Mouse (Mus musculus): Measurements from ENCODE around the gene Epc2. TPM values are rescaled to one million over a fixed set of nuclear protein-coding genes. Genes with fewer than 3 reads are reported as not detected.

Epc2 gene
- 1.6 and 1.9 TPM in 2 replicates for polyA plus RNA-seq (2015; fragmentation: Nextera tagmentation; extraction: Ambion mirVana)

DNA sequence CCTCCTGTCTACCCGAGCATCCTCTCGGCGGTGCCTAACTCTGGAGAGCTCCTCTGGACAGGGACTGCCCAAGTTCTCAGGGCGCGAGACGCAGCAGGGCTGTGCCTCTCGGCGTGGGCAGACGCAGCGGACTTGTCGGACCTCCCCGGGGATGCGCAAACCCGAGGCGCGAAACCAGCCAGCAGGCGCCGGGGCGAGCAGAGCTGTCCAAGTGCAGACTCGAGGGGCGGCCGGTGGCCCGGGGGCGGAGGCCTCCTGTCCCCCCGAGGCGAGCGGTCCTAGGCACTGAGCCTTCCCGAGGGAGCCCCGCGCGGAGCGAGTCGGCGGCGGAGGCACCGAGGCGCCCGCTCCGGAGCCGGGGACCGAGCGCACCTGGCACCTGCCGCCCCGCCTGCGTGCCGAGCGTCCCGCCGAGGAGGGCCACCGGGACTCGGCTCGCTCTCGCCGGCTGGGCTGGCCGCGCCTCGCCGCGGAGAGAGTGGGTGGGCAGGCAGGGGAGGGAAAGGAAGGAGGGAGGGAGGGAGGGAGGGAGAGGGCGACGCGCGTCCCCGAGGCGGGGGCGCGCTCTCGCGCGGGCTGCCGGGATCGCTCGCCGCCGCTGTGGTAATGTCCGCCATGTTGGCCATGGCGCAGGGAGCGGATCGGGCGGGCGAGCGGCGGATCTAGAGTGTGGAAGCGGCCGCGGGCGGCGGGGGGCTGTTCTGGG is at the start of gene Epc2:
Epc2 (plus strand) TSS at position 556 of the 706 bp plus-strand sequence.
- Histone ChIP-seq H3K27ac (ENCODE audit: low read depth) (peak within 1 kb of the TSS; percentile 99), H3K9ac (replicated peaks) (peak within 1 kb of the TSS; percentile 94), H3K4me3 (ENCODE audit: low read depth, low read length) (peak within 1 kb of the TSS; percentile 88), H3K4me1 (ENCODE audit: insufficient read depth) (peaks cover 7% of the 10 kb centered on the region; the same call in 1 of the 2 replicates), H3K9me3 (ENCODE audit: low read length) (no peaks in the 10 kb centered on the region), H3K27me3 (ENCODE audit: insufficient read depth, low read length) (no peaks in the 10 kb centered on the region), H3K36me3 (replicated peaks; ENCODE audit: insufficient read depth, low read length) (no peaks in the 10 kb centered on the region), H3K4me2 (ENCODE audit: low read depth, low read length) (peak within 1 kb of the TSS; percentile 90)
- peak; percentile 92 for DNase-seq
- WGBS (ENCODE audit: insufficient replicate concordance), result under 1% methylated on average over 57 of the region's 88 CpGs
- no peak for TF ChIP-seq CTCF (IDR thresholded peaks at IDR 0.05; ENCODE audit: low read depth)
- TF ChIP-seq EP300 (IDR thresholded peaks at IDR 0.05; ENCODE audit: low read depth), result no peak
- ATAC-seq, result peak; percentile 83

DNA sequence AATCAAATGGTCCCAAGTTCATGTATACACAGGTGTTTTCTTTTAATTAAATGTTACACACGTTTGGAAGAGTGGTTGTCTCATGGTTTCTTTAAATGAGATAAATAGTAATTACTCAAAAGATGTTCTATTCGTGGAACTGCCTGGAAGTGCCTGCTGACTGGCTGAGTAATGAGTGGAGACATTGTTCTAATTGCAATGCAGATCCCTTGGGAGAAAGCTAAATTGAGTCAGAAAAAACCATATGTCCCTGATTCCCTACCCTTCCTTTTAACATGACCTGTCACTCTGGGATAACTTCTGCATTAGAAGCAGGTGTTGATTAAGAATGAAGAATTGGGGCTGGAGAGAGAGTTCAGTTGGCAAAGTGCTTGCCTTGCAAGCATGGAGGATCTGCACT is 45.3 kb upstream of the Epc2 start:
- no peak overlapping the region for H3K4me3 ChIP-seq (ENCODE audit: low read depth, low read length)
- ATAC-seq (no peak), DNase-seq (no peak)
- H3K27me3 ChIP-seq (ENCODE audit: insufficient read depth, low read length), result no peaks in the 10 kb centered on the region
- TF ChIP-seq CTCF (IDR thresholded peaks at IDR 0.05; ENCODE audit: low read depth), result no peak
- no peak for TF ChIP-seq EP300 (IDR thresholded peaks at IDR 0.05; ENCODE audit: low read depth)
- H3K9me3 ChIP-seq (ENCODE audit: low read length), result no peaks in the 10 kb centered on the region
- no peaks in the 10 kb centered on the region for H3K4me1 ChIP-seq (ENCODE audit: insufficient read depth)
- H3K4me2 ChIP-seq (ENCODE audit: low read depth, low read length), result no peak overlapping the region
- H3K9ac ChIP-seq (replicated peaks), result no peak overlapping the region
- no peak overlapping the region for H3K27ac ChIP-seq (ENCODE audit: low read depth)
- 65% methylated on average over 2 of the region's 2 CpGs for WGBS (ENCODE audit: insufficient replicate concordance)
- H3K36me3 ChIP-seq (replicated peaks; ENCODE audit: insufficient read depth, low read length), result no peaks in the 10 kb centered on the region

DNA sequence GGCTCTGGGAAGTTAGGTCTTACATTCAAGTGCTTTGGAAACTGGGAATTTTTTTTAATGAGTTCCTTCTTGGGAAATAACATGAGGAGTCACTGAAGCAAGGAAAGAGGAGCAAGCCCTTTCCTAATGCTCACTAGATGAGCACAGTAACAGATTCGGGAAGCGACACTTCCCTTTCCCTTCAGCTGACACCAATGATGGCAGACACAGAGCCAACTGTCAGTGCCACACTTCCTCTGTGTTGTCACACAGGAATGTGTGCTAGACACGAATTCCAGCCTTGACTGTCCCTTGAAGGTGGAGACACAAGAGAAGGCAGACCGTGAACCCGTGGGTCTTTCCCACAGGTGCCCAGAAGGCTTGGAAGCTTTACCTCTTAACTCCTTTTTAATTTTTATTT is 39.6 kb upstream of the Epc2 start:
- H3K36me3 ChIP-seq (replicated peaks; ENCODE audit: insufficient read depth, low read length), result no peaks in the 10 kb centered on the region
- H3K27me3 ChIP-seq (ENCODE audit: insufficient read depth, low read length), result no peaks in the 10 kb centered on the region
- no peaks in the 10 kb centered on the region for H3K4me1 ChIP-seq (ENCODE audit: insufficient read depth)
- ATAC-seq, result no peak
- no peak for TF ChIP-seq EP300 (IDR thresholded peaks at IDR 0.05; ENCODE audit: low read depth)
- no peak for TF ChIP-seq CTCF (IDR thresholded peaks at IDR 0.05; ENCODE audit: low read depth)
- H3K4me3 ChIP-seq (ENCODE audit: low read depth, low read length), result no peak overlapping the region
- DNase-seq, result peak; percentile 14
- H3K4me2 ChIP-seq (ENCODE audit: low read depth, low read length), result no peak overlapping the region
- H3K27ac ChIP-seq (ENCODE audit: low read depth), result no peak overlapping the region
- 50% methylated on average over 5 of the region's 5 CpGs for WGBS (ENCODE audit: insufficient replicate concordance)
- H3K9me3 ChIP-seq (ENCODE audit: low read length), result no peaks in the 10 kb centered on the region
- H3K9ac ChIP-seq (replicated peaks), result no peak overlapping the region

DNA sequence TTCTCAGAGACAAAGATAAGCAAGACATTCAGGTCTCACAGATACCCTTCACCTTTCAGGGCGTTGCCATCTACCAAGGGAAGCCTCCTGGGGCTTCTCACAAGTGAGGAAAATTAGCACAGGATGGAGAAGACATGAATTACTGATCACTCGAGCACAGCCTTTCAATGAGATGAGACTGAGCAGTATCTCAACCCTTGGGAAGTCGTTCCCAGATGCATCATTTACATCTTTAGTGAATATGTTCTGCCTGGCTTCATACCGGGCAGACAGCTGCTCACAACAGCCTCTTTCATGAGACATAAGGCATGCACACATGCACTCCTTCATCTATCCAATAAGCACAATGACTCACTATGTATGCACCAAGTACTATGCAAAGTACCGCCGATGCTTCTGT is 38.7 kb upstream of the Epc2 start:
- Histone ChIP-seq H3K27me3 (ENCODE audit: insufficient read depth, low read length) (no peaks in the 10 kb centered on the region), H3K36me3 (replicated peaks; ENCODE audit: insufficient read depth, low read length) (no peaks in the 10 kb centered on the region), H3K9me3 (ENCODE audit: low read length) (no peaks in the 10 kb centered on the region), H3K4me2 (ENCODE audit: low read depth, low read length) (no peak overlapping the region), H3K9ac (replicated peaks) (no peak overlapping the region), H3K4me3 (ENCODE audit: low read depth, low read length) (no peak overlapping the region), H3K27ac (ENCODE audit: low read depth) (no peak overlapping the region), H3K4me1 (ENCODE audit: insufficient read depth) (no peaks in the 10 kb centered on the region)
- no peak for ATAC-seq
- no peak for DNase-seq
- no peak for TF ChIP-seq CTCF (IDR thresholded peaks at IDR 0.05; ENCODE audit: low read depth)
- WGBS (ENCODE audit: insufficient replicate concordance), result 72% methylated on average over 6 of the region's 6 CpGs

DNA sequence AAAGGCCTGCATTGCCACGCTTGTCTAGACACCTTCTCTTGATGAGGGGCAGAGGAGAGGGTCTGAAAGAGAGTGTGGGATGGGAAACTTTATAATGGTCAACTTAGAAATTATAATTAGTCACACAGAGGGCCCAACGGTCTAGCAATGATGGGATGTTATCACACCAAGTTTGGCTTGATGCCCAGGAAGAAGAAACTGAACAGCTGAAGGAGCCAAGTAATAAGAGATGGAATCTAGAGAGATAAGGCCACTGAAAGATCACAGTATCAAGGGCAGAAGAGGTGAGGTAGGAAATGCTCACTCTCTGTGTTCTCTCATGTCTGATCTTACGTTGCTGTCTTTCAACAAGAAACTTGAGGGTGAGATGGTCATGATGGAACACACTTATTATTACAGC is 35.4 kb upstream of the Epc2 start:
- Histone ChIP-seq H3K27me3 (ENCODE audit: insufficient read depth, low read length) (no peaks in the 10 kb centered on the region), H3K9me3 (ENCODE audit: low read length) (no peaks in the 10 kb centered on the region), H3K9ac (replicated peaks) (no peak overlapping the region), H3K4me2 (ENCODE audit: low read depth, low read length) (no peak overlapping the region), H3K4me3 (ENCODE audit: low read depth, low read length) (no peak overlapping the region), H3K27ac (ENCODE audit: low read depth) (no peak overlapping the region), H3K4me1 (ENCODE audit: insufficient read depth) (no peaks in the 10 kb centered on the region), H3K36me3 (replicated peaks; ENCODE audit: insufficient read depth, low read length) (no peaks in the 10 kb centered on the region)
- TF ChIP-seq CTCF (IDR thresholded peaks at IDR 0.05; ENCODE audit: low read depth) (no peak), EP300 (IDR thresholded peaks at IDR 0.05; ENCODE audit: low read depth) (no peak)
- ATAC-seq (no peak), DNase-seq (no peak)
- WGBS (ENCODE audit: insufficient replicate concordance), result 56% methylated on average over 3 of the region's 3 CpGs

DNA sequence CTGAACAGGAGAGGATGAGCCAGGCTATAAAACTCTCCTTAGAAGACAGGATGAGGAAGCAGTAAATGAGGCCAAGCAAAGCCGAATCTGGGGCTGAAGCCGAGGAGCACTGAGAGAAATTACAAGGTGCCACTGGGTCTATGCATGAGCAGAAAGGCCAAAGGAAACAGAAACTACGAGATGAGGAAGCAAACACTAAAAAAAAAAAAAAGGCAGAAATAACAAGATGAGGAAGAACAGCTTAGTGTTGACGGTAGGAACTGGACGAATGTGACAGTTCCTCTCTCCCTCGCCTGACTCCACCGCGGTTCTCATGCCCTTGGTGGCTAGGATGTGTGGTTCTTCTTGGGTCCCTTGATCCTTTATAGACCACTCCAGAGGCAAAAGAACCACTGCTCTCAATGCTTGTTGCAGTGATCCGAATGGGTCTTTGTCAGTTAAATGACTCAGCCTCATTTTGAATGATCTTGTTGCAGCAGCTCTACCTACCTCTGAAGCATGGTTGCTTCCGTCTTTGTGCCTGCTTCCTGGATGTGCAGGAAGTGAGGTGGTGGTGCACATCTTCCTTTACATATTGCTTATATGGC is 34.2 kb upstream of the Epc2 start:
- TF ChIP-seq EP300 (IDR thresholded peaks at IDR 0.05; ENCODE audit: low read depth) (no peak), CTCF (IDR thresholded peaks at IDR 0.05; ENCODE audit: low read depth) (no peak)
- Histone ChIP-seq H3K9me3 (ENCODE audit: low read length) (no peaks in the 10 kb centered on the region), H3K27ac (ENCODE audit: low read depth) (peak overlapping the region; percentile 78), H3K4me3 (ENCODE audit: low read depth, low read length) (no peak overlapping the region), H3K27me3 (ENCODE audit: insufficient read depth, low read length) (no peaks in the 10 kb centered on the region), H3K4me1 (ENCODE audit: insufficient read depth) (no peaks in the 10 kb centered on the region), H3K36me3 (replicated peaks; ENCODE audit: insufficient read depth, low read length) (no peaks in the 10 kb centered on the region), H3K4me2 (ENCODE audit: low read depth, low read length) (peak overlapping the region; percentile 41; the same call in 1 of the 2 replicates), H3K9ac (replicated peaks) (no peak overlapping the region)
- WGBS (ENCODE audit: insufficient replicate concordance), result 23% methylated on average over 10 of the region's 10 CpGs
- DNase-seq, result peak; percentile 26
- ATAC-seq, result peak; percentile 45
